Mouse (Mus musculus) myocyte (in vitro differentiated cells): ENCODE results near the gene Fam53a. TPM values are rescaled to one million over a fixed set of nuclear protein-coding genes. Genes with fewer than 3 reads are reported as not detected.

ENCODE experiments used
- H3K27me3 ChIP-seq: one replicate; pipeline ENCODE4 v1.6.1; 2011; ENCODE audit not compliant: control insufficient read depth, insufficient read depth, insufficient read length
- H3K36me3 ChIP-seq: one replicate; pipeline ENCODE4 v1.6.1; 2011; ENCODE audit not compliant: control insufficient read depth, insufficient read depth
- H3K4me2 ChIP-seq: one replicate; pipeline ENCODE4 v1.6.1; 2011; ENCODE audit warnings: low read depth, control low read depth
- H3K4me3 ChIP-seq: one replicate; pipeline ENCODE4 v1.5.1; 2011; ENCODE audit warnings: mild to moderate bottlenecking, control low read depth, moderate library complexity
- H3K79me2 ChIP-seq: one replicate; pipeline ENCODE4 v1.6.1; 2011; ENCODE audit not compliant: control insufficient read depth, insufficient read depth
- H3ac ChIP-seq: one replicate; pipeline ENCODE4 v1.6.1; 2011; ENCODE audit not compliant: control insufficient read depth, insufficient read length
- CEBPB ChIP-seq: IDR thresholded peaks from 2 replicates; pipeline ENCODE4 v1.6.1; 2011; ENCODE audit warnings: mild to moderate bottlenecking, moderate library complexity; ENCODE audit not compliant: poor library complexity, insufficient read depth, severe bottlenecking
- E2F4 ChIP-seq: IDR thresholded peaks from one replicate; pipeline ENCODE4 v1.6.1; 2011; ENCODE audit warnings: mild to moderate bottlenecking, control low read depth, moderate library complexity; ENCODE audit not compliant: insufficient read depth
- MAX ChIP-seq: IDR thresholded peaks from one replicate; pipeline ENCODE4 v1.6.1; 2011; ENCODE audit warnings: low read depth, mild to moderate bottlenecking, control low read depth
- MYOD1 ChIP-seq, 3 experiments: IDR thresholded peaks; one replicate each; pipeline ENCODE4 v1.6.1; 2011; ENCODE audit warnings: control low read depth in 2 of 3, low read depth in 2 of 3, mild to moderate bottlenecking in 2 of 3, moderate library complexity in 1 of 3; ENCODE audit not compliant: insufficient read length in 2 of 3, control insufficient read depth in 1 of 3
- MYOG ChIP-seq, 3 experiments: IDR thresholded peaks; one replicate each; pipeline ENCODE4 v1.6.1; 2011; ENCODE audit warnings: control low read depth in 2 of 3, low read depth in 2 of 3, mild to moderate bottlenecking in 2 of 3; ENCODE audit not compliant: insufficient read length in 2 of 3, control insufficient read depth in 1 of 3, insufficient read depth in 1 of 3
- POLR2A ChIP-seq: IDR thresholded peaks from one replicate; pipeline ENCODE4 v1.6.1; 2011; ENCODE audit warnings: low read depth, mild to moderate bottlenecking, control low read depth, moderate library complexity; ENCODE audit not compliant: insufficient read length
- POLR2AphosphoS2 ChIP-seq: IDR thresholded peaks from one replicate; pipeline ENCODE4 v1.6.1; 2011; ENCODE audit warnings: low read depth, control low read depth; ENCODE audit not compliant: insufficient read length
- REST ChIP-seq: IDR thresholded peaks from one replicate; pipeline ENCODE4 v1.6.1; 2011; ENCODE audit warnings: mild to moderate bottlenecking, control low read depth, moderate library complexity; ENCODE audit not compliant: insufficient read depth, insufficient read length
- SRF ChIP-seq: IDR thresholded peaks from one replicate; pipeline ENCODE4 v1.6.1; 2011; ENCODE audit warnings: low read depth; ENCODE audit not compliant: control insufficient read depth, insufficient read length
- TCF12 ChIP-seq: IDR thresholded peaks from one replicate; pipeline ENCODE4 v1.6.1; 2011; ENCODE audit warnings: mild to moderate bottlenecking, control low read depth; ENCODE audit not compliant: poor library complexity, insufficient read depth, severe bottlenecking
- TCF3 ChIP-seq: IDR thresholded peaks from one replicate; pipeline ENCODE4 v1.6.1; 2011; ENCODE audit warnings: low read depth, control low read depth; ENCODE audit not compliant: insufficient read length
- USF1 ChIP-seq: IDR thresholded peaks from one replicate; pipeline ENCODE4 v1.6.1; 2011; ENCODE audit warnings: low read depth, mild to moderate bottlenecking, control low read depth, moderate library complexity
- polyA plus RNA-seq: library from polyadenylated mRNA; unstranded; fragments of >200 nt; fragmentation: generic; extraction: Trizol; gene quantifications from one replicate; pipeline ENCODE4 v1.2.1, GENCODE M21; 2012; ENCODE audit warnings: missing spikeins

Gene Fam53a
- polyA plus RNA-seq, 1 experiment: 28.3 TPM

DNA sequence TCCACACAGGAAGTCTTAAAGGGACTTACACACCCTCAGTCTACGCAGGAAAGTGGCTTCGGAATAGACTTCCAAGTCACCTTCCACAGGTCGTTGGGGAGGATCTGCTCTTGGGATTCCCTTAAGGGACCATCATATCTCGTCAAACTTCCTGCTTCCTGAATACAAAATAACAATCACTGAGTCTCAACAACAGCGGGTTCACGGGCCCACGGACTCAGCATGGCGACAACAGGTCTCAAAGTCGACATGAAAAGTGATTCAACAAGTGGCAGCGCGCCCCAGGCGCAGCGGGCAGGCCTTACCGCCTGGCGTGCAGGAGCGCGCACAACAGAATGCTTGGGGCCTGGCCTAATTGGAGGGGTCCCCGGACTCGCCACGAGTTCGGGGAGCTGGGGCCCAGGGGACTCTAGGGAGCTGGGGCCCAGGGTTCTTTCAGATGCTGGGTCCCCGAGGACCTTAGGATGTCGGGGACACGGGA lies 575 bp downstream of the Fam53a start:
- H3ac ChIP-seq: peak overlapping the region; percentile 65
- H3K27me3 ChIP-seq: no peaks in the 10 kb centered on the region
- H3K36me3 ChIP-seq: no peaks in the 10 kb centered on the region
- peak overlapping the region; percentile 60 for H3K4me3 ChIP-seq
- peaks cover 46% of the 10 kb centered on the region for H3K79me2 ChIP-seq
- H3K4me2 ChIP-seq: peak overlapping the region; percentile 97
- TF ChIP-seq CEBPB: no peak

DNA sequence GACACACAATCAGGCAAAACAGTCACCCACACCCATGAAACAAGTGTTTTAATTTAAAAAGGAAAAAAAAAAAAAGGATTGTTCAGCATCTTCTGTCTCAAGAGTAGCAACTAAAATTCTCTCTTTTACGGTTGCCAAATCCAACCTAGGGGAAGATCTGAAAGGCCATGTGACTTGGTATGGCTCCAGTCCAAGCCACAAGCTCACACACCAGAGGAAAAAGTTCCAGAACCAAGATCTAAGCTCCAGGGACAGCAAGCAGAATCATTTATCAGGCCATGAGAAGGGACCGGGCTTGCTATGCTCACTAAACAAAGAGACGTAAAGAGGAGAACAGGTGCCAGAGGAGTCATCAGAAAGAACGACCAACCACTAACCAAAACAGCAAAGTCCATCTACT lies 1.5 kb downstream of the Fam53a start:
- TF ChIP-seq MYOD1 (IDR thresholded peaks at IDR 0.05; ENCODE audit: control insufficient read depth in 1 of 3, insufficient read length in 2 of 3, low read depth in 2 of 3) (no peak), MYOG (IDR thresholded peaks at IDR 0.05; ENCODE audit: control insufficient read depth in 1 of 3, insufficient read depth in 1 of 3, insufficient read length in 2 of 3, low read depth in 2 of 3) (no peak), TCF12 (no peak), USF1 (peak; percentile 90), REST (no peak)
- no peaks in the 10 kb centered on the region for H3K27me3 ChIP-seq
- H3K79me2 ChIP-seq: peaks cover 52% of the 10 kb centered on the region
- no peaks in the 10 kb centered on the region for H3K36me3 ChIP-seq
- H3K4me2 ChIP-seq: peak overlapping the region; percentile 97
- no peak overlapping the region for H3ac ChIP-seq
- H3K4me3 ChIP-seq: peak overlapping the region; percentile 60

- H3K79me2 ChIP-seq: peaks cover 77% of the 10 kb centered on the region
- H3K4me3 ChIP-seq: no peak overlapping the region
- no peak overlapping the region for H3K4me2 ChIP-seq
- no peaks in the 10 kb centered on the region for H3K36me3 ChIP-seq
- TF ChIP-seq E2F4: no peak
- no peak for TF ChIP-seq POLR2AphosphoS2
- no peak for TF ChIP-seq MAX
- no peak for TF ChIP-seq POLR2A
- no peak for TF ChIP-seq CEBPB
- TF ChIP-seq REST: no peak
- no peak for TF ChIP-seq TCF12
- no peak for TF ChIP-seq SRF
- TF ChIP-seq MYOD1 (IDR thresholded peaks at IDR 0.05; ENCODE audit: control insufficient read depth in 1 of 3, insufficient read length in 2 of 3, low read depth in 2 of 3): no peak
- no peak for TF ChIP-seq TCF3
- no peak for TF ChIP-seq USF1
- no peak for TF ChIP-seq MYOG (IDR thresholded peaks at IDR 0.05; ENCODE audit: control insufficient read depth in 1 of 3, insufficient read depth in 1 of 3, insufficient read length in 2 of 3, low read depth in 2 of 3)
- no peaks in the 10 kb centered on the region for H3K27me3 ChIP-seq
- H3ac ChIP-seq: no peak overlapping the region
Measured at GRCm38 (mm10) chr5:33623766-33624165, 5.7 kb downstream of the Fam53a start.

DNA sequence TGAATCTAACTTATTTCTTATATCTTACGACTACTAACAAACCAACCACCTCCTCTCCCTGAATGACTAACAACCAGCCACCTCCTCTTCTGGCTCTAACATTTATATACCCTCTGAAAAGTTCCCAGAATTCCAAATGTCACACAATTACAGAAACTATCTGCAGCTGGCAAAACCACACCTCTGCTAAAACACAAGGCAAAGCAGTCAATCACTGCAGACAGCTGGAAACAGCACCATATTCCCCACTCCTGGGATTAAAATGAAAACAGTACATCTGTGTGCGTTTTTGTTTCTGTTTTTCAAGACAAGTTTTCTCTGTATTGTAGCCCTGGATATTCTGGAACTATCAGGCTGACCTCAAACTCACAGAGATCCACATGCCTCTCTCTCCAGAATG lies 6.8 kb downstream of the Fam53a start:
- Histone ChIP-seq H3ac (no peak overlapping the region), H3K79me2 (peaks cover 76% of the 10 kb centered on the region), H3K27me3 (no peaks in the 10 kb centered on the region), H3K4me2 (no peak overlapping the region), H3K4me3 (no peak overlapping the region), H3K36me3 (no peaks in the 10 kb centered on the region)
- TF ChIP-seq MYOD1 (IDR thresholded peaks at IDR 0.05; ENCODE audit: control insufficient read depth in 1 of 3, insufficient read length in 2 of 3, low read depth in 2 of 3) (peak in 1 of 3 experiments; percentile 4), TCF3 (no peak)

GRCm38 (mm10) chr5:33614391-33614790 lies 15.0 kb downstream of the Fam53a start:
- no peak overlapping the region for H3ac ChIP-seq
- no peak overlapping the region for H3K4me3 ChIP-seq
- no peak overlapping the region for H3K4me2 ChIP-seq
- H3K27me3 ChIP-seq: no peaks in the 10 kb centered on the region
- H3K36me3 ChIP-seq: peaks cover 15% of the 10 kb centered on the region
- TF ChIP-seq MAX (no peak), SRF (no peak), TCF3 (no peak), E2F4 (no peak), POLR2A (no peak), REST (no peak), TCF12 (no peak), POLR2AphosphoS2 (no peak), MYOG (IDR thresholded peaks at IDR 0.05; ENCODE audit: control insufficient read depth in 1 of 3, insufficient read depth in 1 of 3, insufficient read length in 2 of 3, low read depth in 2 of 3) (no peak), MYOD1 (IDR thresholded peaks at IDR 0.05; ENCODE audit: control insufficient read depth in 1 of 3, insufficient read length in 2 of 3, low read depth in 2 of 3) (no peak), CEBPB (no peak), USF1 (no peak)
- peaks cover 26% of the 10 kb centered on the region for H3K79me2 ChIP-seq
